Mouse (Mus musculus) heart, embryonic 14.5 days (tissue): Measurements from ENCODE around the gene Trdn. TPM values are rescaled to one million over a fixed set of nuclear protein-coding genes. Genes with fewer than 3 reads are reported as not detected.

Experiments used
- ATAC-seq: fragments of 200-750 bp; cut with Nextera tagmentation; 2 replicates; pipeline ENCODE4 v1.8.0; 2017; ENCODE audit warnings: low read depth, moderate TSS enrichment; ENCODE audit not compliant: insufficient number of reproducible peaks, insufficient read depth, low FRiP score
- H3K27ac ChIP-seq, 2 experiments: fragments of 200-500 bp in 1 of 2; fragments of 300-500 bp in 1 of 2; sonication (generic) in 1 of 2; replicated peaks in 1 of 2; 2 replicates each; pipeline ENCODE4 v1.5.1; 2012 to 2014; ENCODE audit warnings: low read depth in 2 of 2, low read length in 2 of 2, control low read depth in 1 of 2, mild to moderate bottlenecking in 1 of 2, mixed read lengths in 1 of 2; ENCODE audit not compliant: control insufficient read depth in 1 of 2, insufficient read depth in 1 of 2
- H3K27me3 ChIP-seq: fragments of 300-500 bp; sonication (generic); 2 replicates; pipeline ENCODE4 v1.6.1; 2014; ENCODE audit warnings: mild to moderate bottlenecking, low read length, control low read depth; ENCODE audit not compliant: control insufficient read depth, insufficient read depth
- H3K36me3 ChIP-seq: fragments of 300-500 bp; sonication (generic); 2 replicates; pipeline ENCODE4 v1.6.1; 2014; ENCODE audit warnings: mild to moderate bottlenecking, control low read depth, low read length, mixed read lengths; ENCODE audit not compliant: control insufficient read depth, insufficient read depth
- H3K4me1 ChIP-seq, 2 experiments: fragments of 200-500 bp in 1 of 2; fragments of 300-500 bp in 1 of 2; sonication (generic) in 1 of 2; 2 replicates each; pipeline ENCODE4 v1.6.1; 2012 to 2014; ENCODE audit warnings: low read length in 2 of 2, control low read depth in 1 of 2, mixed read lengths in 1 of 2; ENCODE audit not compliant: control insufficient read depth in 2 of 2, insufficient read depth in 2 of 2
- H3K4me2 ChIP-seq: fragments of 300-500 bp; sonication (generic); 2 replicates; pipeline ENCODE4 v1.6.1; 2014; ENCODE audit warnings: mild to moderate bottlenecking, low read length
- H3K4me3 ChIP-seq, 2 experiments: fragments of 200-500 bp in 1 of 2; fragments of 300-500 bp in 1 of 2; sonication (generic) in 1 of 2; 2 replicates each; pipeline ENCODE4 v1.5.1; 2012 to 2014; ENCODE audit warnings: low read length in 2 of 2, mild to moderate bottlenecking in 2 of 2, control low read depth in 1 of 2, low read depth in 1 of 2, moderate library complexity in 1 of 2; ENCODE audit not compliant: control insufficient read depth in 1 of 2, insufficient read depth in 1 of 2
- H3K9ac ChIP-seq: fragments of 300-500 bp; sonication (generic); 2 replicates; pipeline ENCODE4 v1.6.1; 2014; ENCODE audit warnings: mild to moderate bottlenecking, low read length
- H3K9me3 ChIP-seq: fragments of 300-500 bp; sonication (generic); 2 replicates; pipeline ENCODE4 v1.6.1; 2016; ENCODE audit warnings: low read length, control low read depth; ENCODE audit not compliant: control insufficient read depth
- WGBS: fragments of 180-500 bp; shearing (Covaris S2); extraction: QIAGEN DNeasy Blood & Tissue Kit; methylation state at CpG from one replicate; pipeline ENCODE4 v1.1.7; 2014; 5-methylcytosine and 5-hydroxymethylcytosine counted together
- polyA plus RNA-seq: library from polyadenylated mRNA; unstranded; fragments of >200 nt; fragmentation: Nextera tagmentation; extraction: Ambion mirVana; gene quantifications from 2 replicates; pipeline ENCODE4 v1.2.1, GENCODE M21; 2014

The Trdn gene
- polyA plus RNA-seq, 1 experiment from 2014 or later, result 304 TPM

GRCm38 (mm10) chr10:33195919-33196318, 115.6 kb downstream of the Trdn start:
- ATAC-seq, result no peak
- Histone ChIP-seq H3K9ac (no peak overlapping the region), H3K27ac (no peak overlapping the region), H3K9me3 (no peaks in the 10 kb centered on the region), H3K4me3 (no peak overlapping the region), H3K4me2 (no peak overlapping the region), H3K36me3 (no peaks in the 10 kb centered on the region), H3K27me3 (no peaks in the 10 kb centered on the region), H3K4me1 (no peaks in the 10 kb centered on the region)
- 54% methylated on average over 1 of the region's 1 CpGs for WGBS

GRCm38 (mm10) chr10:33198257-33198656, 117.9 kb downstream of the Trdn start:
- H3K27ac ChIP-seq, result no peak overlapping the region
- H3K4me3 ChIP-seq, result no peak overlapping the region
- ATAC-seq, result no peak
- H3K36me3 ChIP-seq, result peaks cover 9% of the 10 kb centered on the region; the same call in 1 of the 2 replicates
- 55% methylated on average over 1 of the region's 1 CpGs for WGBS
- H3K9me3 ChIP-seq, result no peaks in the 10 kb centered on the region
- no peak overlapping the region for H3K9ac ChIP-seq
- no peaks in the 10 kb centered on the region for H3K4me1 ChIP-seq
- H3K4me2 ChIP-seq, result no peak overlapping the region
- no peaks in the 10 kb centered on the region for H3K27me3 ChIP-seq

- Histone ChIP-seq H3K27ac (no peak overlapping the region), H3K4me1 (no peaks in the 10 kb centered on the region), H3K9ac (no peak overlapping the region), H3K9me3 (no peaks in the 10 kb centered on the region), H3K4me2 (no peak overlapping the region), H3K27me3 (no peaks in the 10 kb centered on the region), H3K36me3 (no peaks in the 10 kb centered on the region), H3K4me3 (no peak overlapping the region)
- ATAC-seq, result no peak
- WGBS, result 79% methylated on average over 1 of the region's 1 CpGs
Observed at GRCm38 (mm10) chr10:33210411-33210810, 130.1 kb downstream of the Trdn start.

GRCm38 (mm10) chr10:33253911-33254310, 173.6 kb downstream of the Trdn start:
- no peaks in the 10 kb centered on the region for H3K36me3 ChIP-seq
- no peak overlapping the region for H3K4me3 ChIP-seq
- peaks cover 0 to 9% of the 10 kb centered on the region in 2 experiments; a peak in 1 of 4 replicates for H3K4me1 ChIP-seq
- no peak; the same call in 1 of the 2 replicates for ATAC-seq
- 23% methylated on average over 1 of the region's 1 CpGs for WGBS
- H3K9me3 ChIP-seq, result no peaks in the 10 kb centered on the region
- no peak overlapping the region for H3K9ac ChIP-seq
- no peaks in the 10 kb centered on the region for H3K27me3 ChIP-seq
- peak overlapping the region; percentile 31; the same call in 1 of the 2 replicates for H3K4me2 ChIP-seq
- peak overlapping the region in 1 of 2 experiments; percentile 56; a peak in 2 of 4 replicates for H3K27ac ChIP-seq

- Histone ChIP-seq H3K4me1 (peaks cover 0 to 9% of the 10 kb centered on the region in 2 experiments; a peak in 1 of 4 replicates), H3K27me3 (no peaks in the 10 kb centered on the region), H3K36me3 (no peaks in the 10 kb centered on the region), H3K27ac (peak overlapping the region; percentile 62 to 64; a peak in 3 of 4 replicates), H3K9ac (no peak overlapping the region), H3K4me2 (peak overlapping the region; percentile 36), H3K9me3 (no peaks in the 10 kb centered on the region), H3K4me3 (no peak overlapping the region)
- WGBS, result 26% methylated on average over 1 of the region's 1 CpGs
- ATAC-seq, result peak; percentile 39; the same call in 1 of the 2 replicates
Observed at GRCm38 (mm10) chr10:33256202-33256601, 175.8 kb downstream of the Trdn start.

- Histone ChIP-seq H3K27me3 (no peaks in the 10 kb centered on the region), H3K4me3 (no peak overlapping the region), H3K27ac (no peak overlapping the region), H3K4me1 (peaks cover 4 to 8% of the 10 kb centered on the region in 2 experiments), H3K4me2 (no peak overlapping the region), H3K9me3 (no peaks in the 10 kb centered on the region), H3K36me3 (no peaks in the 10 kb centered on the region), H3K9ac (no peak overlapping the region)
- 29% methylated on average over 2 of the region's 2 CpGs for WGBS
- no peak for ATAC-seq
Observed at GRCm38 (mm10) chr10:33304982-33305381, 224.6 kb downstream of the Trdn start.

GRCm38 (mm10) chr10:33353026-33353425, 272.7 kb downstream of the Trdn start:
- no peak overlapping the region for H3K4me3 ChIP-seq
- H3K4me2 ChIP-seq, result no peak overlapping the region
- no peaks in the 10 kb centered on the region for H3K9me3 ChIP-seq
- no peak overlapping the region for H3K9ac ChIP-seq
- H3K27ac ChIP-seq, result no peak overlapping the region
- ATAC-seq, result no peak
- WGBS, result 81% methylated on average over 1 of the region's 1 CpGs
- H3K36me3 ChIP-seq, result no peaks in the 10 kb centered on the region
- H3K4me1 ChIP-seq, result no peaks in the 10 kb centered on the region
- no peaks in the 10 kb centered on the region for H3K27me3 ChIP-seq

GRCm38 (mm10) chr10:33366521-33366920, 286.2 kb downstream of the Trdn start:
- H3K27ac ChIP-seq, result no peak overlapping the region
- no peaks in the 10 kb centered on the region for H3K27me3 ChIP-seq
- no peak overlapping the region for H3K9ac ChIP-seq
- no peak for ATAC-seq
- no peaks in the 10 kb centered on the region for H3K9me3 ChIP-seq
- H3K4me3 ChIP-seq, result no peak overlapping the region
- H3K4me1 ChIP-seq, result no peaks in the 10 kb centered on the region
- H3K4me2 ChIP-seq, result no peak overlapping the region
- no peaks in the 10 kb centered on the region for H3K36me3 ChIP-seq
